ENCODE assay signal across 10 mouse cellular contexts in genomic region chr15:81189061-81189460, GRCm38 (mm10). TPM values are rescaled to one million over a fixed set of nuclear protein-coding genes. Genes with fewer than 3 reads are reported as not detected.
DNase-seq lines count a peak whose midpoint lies in the region; ATAC-seq lines count a peak whose summit lies in the region.
"Had no signal": no experiment of that assay in that cellular context is flagged by ENCODE, and none has a peak within 500 bp of the region (broad histone marks: within the 10 kb centered on the region; RNA-seq: fewer than 3 reads in every experiment).

No protein-coding gene starts in this region.

- whole genome bisulfite sequencing in lung, embryonic 15.5 days, result 88% methylated on average over 2 of the region's 2 CpGs
- WGBS in forebrain, embryonic 15.5 days, result 96% methylated on average over 2 of the region's 2 CpGs
- 93% methylated on average over 2 of the region's 2 CpGs for WGBS in intestine, embryonic 15.5 days
- 93% methylated on average over 2 of the region's 2 CpGs for WGBS in stomach, embryonic 14.5 days

- H3K27ac ChIP-seq in lung, embryonic 15.5 days, result no peak overlapping the region
- H3K27ac ChIP-seq in forebrain, embryonic 15.5 days (replicated peaks), result no peak overlapping the region
- no peak overlapping the region for H3K27ac ChIP-seq in intestine, embryonic 15.5 days
- H3K27ac ChIP-seq in stomach, embryonic 14.5 days (ENCODE audit: low read length), result no peak overlapping the region; the same call in 1 of the 2 replicates

- H3K4me1 ChIP-seq in lung, embryonic 15.5 days, result peaks cover 42% of the 10 kb centered on the region
- H3K4me1 ChIP-seq in forebrain, embryonic 15.5 days, result peaks cover 20% of the 10 kb centered on the region
- H3K4me1 ChIP-seq in intestine, embryonic 15.5 days (replicated peaks), result peaks cover 26% of the 10 kb centered on the region
- H3K4me1 ChIP-seq in stomach, embryonic 14.5 days (ENCODE audit: control insufficient read depth, insufficient read depth, low read length), result peaks cover 20% of the 10 kb centered on the region

- H3K9ac ChIP-seq in lung, embryonic 15.5 days, result 0 out of 2 replicates have a peak overlapping the region, but pooled peaks have one; percentile 26
- H3K9ac ChIP-seq in forebrain, embryonic 15.5 days (replicated peaks), result no peak overlapping the region
- no peak overlapping the region for H3K9ac ChIP-seq in intestine, embryonic 15.5 days
- H3K9ac ChIP-seq in stomach, embryonic 14.5 days (replicated peaks; ENCODE audit: low read depth, low read length), result no peak overlapping the region

- no peak for DNase-seq in lung, postnatal 36 days
- no peak for DNase-seq in T-cell, adult 2 months (ENCODE audit: low spot score)
- no peak for DNase-seq in layer of hippocampus, postnatal 36 days
- DNase-seq: layer of hippocampus, adult 9-11 months had no signal

- H3K4me2 ChIP-seq in lung, embryonic 15.5 days, result peak overlapping the region; percentile 87
- peak overlapping the region; percentile 84 for H3K4me2 ChIP-seq in forebrain, embryonic 15.5 days (replicated peaks)
- H3K4me2 ChIP-seq in intestine, embryonic 15.5 days (replicated peaks), result peak overlapping the region; percentile 88
- peak overlapping the region; percentile 87 for H3K4me2 ChIP-seq in stomach, embryonic 14.5 days (replicated peaks; ENCODE audit: low read depth, low read length)

- H3K9me3 ChIP-seq in lung, embryonic 15.5 days, result no peaks in the 10 kb centered on the region
- H3K9me3 ChIP-seq in forebrain, embryonic 15.5 days, result no peaks in the 10 kb centered on the region
- no peaks in the 10 kb centered on the region for H3K9me3 ChIP-seq in intestine, embryonic 15.5 days
- H3K9me3 ChIP-seq in stomach, embryonic 14.5 days (ENCODE audit: control insufficient read depth, low read depth, low read length), result no peaks in the 10 kb centered on the region

- H3K4me3 ChIP-seq in lung, embryonic 15.5 days, result peak overlapping the region; percentile 71
- H3K4me3 ChIP-seq in forebrain, embryonic 15.5 days, result peak overlapping the region; percentile 97
- H3K4me3 ChIP-seq in intestine, embryonic 15.5 days (replicated peaks), result 0 out of 2 replicates have a peak overlapping the region, but pooled peaks have one; percentile 94
- peak overlapping the region; percentile 98; the same call in 1 of the 2 replicates for H3K4me3 ChIP-seq in stomach, embryonic 14.5 days (ENCODE audit: low read depth, low read length)

- H3K27me3 ChIP-seq in lung, embryonic 15.5 days, result no peaks in the 10 kb centered on the region
- H3K27me3 ChIP-seq in forebrain, embryonic 15.5 days, result no peaks in the 10 kb centered on the region
- no peaks in the 10 kb centered on the region for H3K27me3 ChIP-seq in intestine, embryonic 15.5 days (replicated peaks)
- no peaks in the 10 kb centered on the region for H3K27me3 ChIP-seq in stomach, embryonic 14.5 days (ENCODE audit: control insufficient read depth, insufficient read depth, low read length)

- H3K36me3 ChIP-seq in lung, embryonic 15.5 days, result no peaks in the 10 kb centered on the region
- H3K36me3 ChIP-seq in forebrain, embryonic 15.5 days, result no peaks in the 10 kb centered on the region
- no peaks in the 10 kb centered on the region for H3K36me3 ChIP-seq in intestine, embryonic 15.5 days
- H3K36me3 ChIP-seq in stomach, embryonic 14.5 days (ENCODE audit: control insufficient read depth, insufficient read depth, low read length), result peaks cover 4% of the 10 kb centered on the region; the same call in 1 of the 2 replicates

- ATAC-seq in lung, embryonic 15.5 days (ENCODE audit: borderline replicate concordance, extremely low read depth, low FRiP score, low TSS enrichment), result no peak
- ATAC-seq in forebrain, embryonic 15.5 days (replicated peaks), result no peak
- ATAC-seq in intestine, embryonic 15.5 days, result no peak
- no peak for ATAC-seq in stomach, embryonic 14.5 days (ENCODE audit: insufficient number of reproducible peaks, insufficient read depth, low FRiP score, low read depth)
- no peak for ATAC-seq in erythroid progenitor cell, adult 5-6 weeks (replicated peaks; ENCODE audit: low FRiP score, poor library complexity, severe bottlenecking)

RNA-seq across cellular contexts. Expression of gene Mrtfa, which starts 1.5 kb away (rescaled TPM):
- polyA plus RNA-seq in lung, embryonic 15.5 days (2015; fragmentation: Nextera tagmentation; extraction: Ambion mirVana), result 23.2 and 24.2 TPM in 2 replicates
- 24.1 and 25.1 TPM in 2 replicates for polyA plus RNA-seq in forebrain, embryonic 15.5 days (2015; fragmentation: Nextera tagmentation; extraction: Ambion mirVana)
- 16.0 and 18.0 TPM in 2 replicates for polyA plus RNA-seq in intestine, embryonic 15.5 days (2015; fragmentation: Nextera tagmentation; extraction: Ambion mirVana)
- polyA plus RNA-seq in stomach, embryonic 14.5 days (2014; fragmentation: Nextera tagmentation; extraction: Ambion mirVana), result 36.1 and 39.3 TPM in 2 replicates
- total RNA-seq in erythroid progenitor cell, adult 5-6 weeks (2015; ENCODE audit: low replicate concordance), result 11.5 and 14.3 TPM in 2 replicates
- total RNA-seq in erythroid progenitor cell, adult 5-6 weeks (2017; ENCODE audit: low replicate concordance), result 3.5 and 9.0 TPM in 2 replicates
- 100 to 1,000 TPM in 1 of 2 experiments, 10 to 100 TPM in 1; 96.1 to 121 TPM for total RNA-seq in layer of hippocampus, postnatal 36 days (2021)

RNA-seq across cellular contexts. Expression of gene Mchr1, which starts 46.2 kb away (rescaled TPM):
- polyA plus RNA-seq in lung, embryonic 15.5 days (2015; fragmentation: Nextera tagmentation; extraction: Ambion mirVana), result 1.1 TPM in 2 replicates
- 1.2 and 1.8 TPM in 2 replicates for polyA plus RNA-seq in forebrain, embryonic 15.5 days (2015; fragmentation: Nextera tagmentation; extraction: Ambion mirVana)
- polyA plus RNA-seq in intestine, embryonic 15.5 days (2015; fragmentation: Nextera tagmentation; extraction: Ambion mirVana), result 0.88 and 1.0 TPM in 2 replicates
- 0.26 and 1.0 TPM in 2 replicates for polyA plus RNA-seq in stomach, embryonic 14.5 days (2014; fragmentation: Nextera tagmentation; extraction: Ambion mirVana)
- not detected in 2 replicates for total RNA-seq in erythroid progenitor cell, adult 5-6 weeks (2015; ENCODE audit: low replicate concordance)
- total RNA-seq in erythroid progenitor cell, adult 5-6 weeks (2017; ENCODE audit: low replicate concordance), result not detected in 2 replicates
- 10 to 100 TPM; 22.7 to 25.0 TPM for total RNA-seq in layer of hippocampus, postnatal 36 days (2021)
- total RNA-seq: MEL had no signal
